Mouse (Mus musculus) embryonic facial prominence, embryonic 14.5 days (tissue): ENCODE measurements at regions not wholly inside any gene's neighbourhood (a gene's known extent, or its start where the extent isn't known, plus 50 kb on each side); places are given as distances from the start of the nearest gene placed in this dataset.

Experiments used
- ATAC-seq: fragments of 200-750 bp; cut with Nextera tagmentation; 2 replicates; pipeline ENCODE4 v1.8.0; 2017; ENCODE audit warnings: low read depth, moderate number of reproducible peaks, moderate TSS enrichment
- DNase-seq: peaks from one replicate; pipeline ENCODE4 v3.0.0-alpha.2; 2015; ENCODE audit warnings: low spot score
- H3K27ac ChIP-seq: fragments of 300-500 bp; sonication (generic); replicated peaks from 2 replicates; pipeline ENCODE4 v1.5.1; 2014; ENCODE audit warnings: low read depth, mild to moderate bottlenecking, low read length, moderate library complexity
- H3K27me3 ChIP-seq: fragments of 300-500 bp; sonication (generic); replicated peaks from 2 replicates; pipeline ENCODE4 v1.6.1; 2014; ENCODE audit warnings: low read length; ENCODE audit not compliant: control insufficient read depth, insufficient read depth
- H3K36me3 ChIP-seq: fragments of 300-500 bp; sonication (generic); 2 replicates; pipeline ENCODE4 v1.6.1; 2014; ENCODE audit warnings: low read length, mixed read lengths; ENCODE audit not compliant: control insufficient read depth, insufficient read depth
- H3K4me1 ChIP-seq: fragments of 300-500 bp; sonication (generic); 2 replicates; pipeline ENCODE4 v1.6.1; 2014; ENCODE audit warnings: antibody characterized with exemption, low read length; ENCODE audit not compliant: control insufficient read depth, insufficient read depth
- H3K4me2 ChIP-seq: fragments of 300-500 bp; sonication (generic); 2 replicates; pipeline ENCODE4 v1.6.1; 2014; ENCODE audit warnings: low read depth, mild to moderate bottlenecking, low read length, moderate library complexity, mixed read lengths
- H3K4me3 ChIP-seq: fragments of 300-500 bp; sonication (generic); 2 replicates; pipeline ENCODE4 v1.5.1; 2014; ENCODE audit warnings: low read depth, mild to moderate bottlenecking, low read length
- H3K9ac ChIP-seq: fragments of 300-500 bp; sonication (generic); 2 replicates; pipeline ENCODE4 v1.6.1; 2014; ENCODE audit warnings: low read depth, mild to moderate bottlenecking, low read length, moderate library complexity, mixed read lengths
- H3K9me3 ChIP-seq: fragments of 300-500 bp; sonication (generic); 2 replicates; pipeline ENCODE4 v1.6.1; 2016; ENCODE audit warnings: low read length; ENCODE audit not compliant: control insufficient read depth
- WGBS: fragments of 180-500 bp; shearing (Covaris S2); extraction: QIAGEN DNeasy Blood & Tissue Kit; methylation state at CpG from one replicate; pipeline ENCODE4 v1.1.7; 2014; 5-methylcytosine and 5-hydroxymethylcytosine counted together

DNA sequence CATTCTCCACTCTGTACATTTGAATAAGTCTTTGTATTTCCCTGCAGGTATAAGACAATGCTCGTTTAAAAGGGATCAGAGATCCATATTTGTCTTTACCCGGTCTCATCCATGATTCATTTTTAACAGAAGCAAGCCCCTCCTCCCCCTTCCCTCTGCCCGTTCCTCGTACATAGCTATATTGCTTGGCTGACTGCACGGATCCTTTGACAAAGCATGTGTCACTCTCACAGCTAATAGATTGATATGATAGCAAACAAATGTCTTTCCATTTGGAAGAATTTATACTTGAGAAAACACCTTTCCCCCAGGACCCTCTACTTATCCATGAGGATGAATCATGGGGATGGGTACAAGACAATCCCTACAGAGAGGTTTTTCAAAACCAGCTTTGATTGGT is 160.1 kb downstream of the Gm19935 start:
- H3K4me2 ChIP-seq = no peak overlapping the region
- H3K4me3 ChIP-seq = no peak overlapping the region
- H3K4me1 ChIP-seq = peaks cover 8% of the 10 kb centered on the region; the same call in 1 of the 2 replicates
- DNase-seq (no peak), ATAC-seq (no peak)
- H3K36me3 ChIP-seq = no peaks in the 10 kb centered on the region
- H3K27ac ChIP-seq = no peak overlapping the region
- H3K27me3 ChIP-seq = no peaks in the 10 kb centered on the region
- H3K9me3 ChIP-seq = peaks cover 2% of the 10 kb centered on the region; the same call in 1 of the 2 replicates
- 76% methylated on average over 5 of the region's 5 CpGs for WGBS
- H3K9ac ChIP-seq = no peak overlapping the region

DNA sequence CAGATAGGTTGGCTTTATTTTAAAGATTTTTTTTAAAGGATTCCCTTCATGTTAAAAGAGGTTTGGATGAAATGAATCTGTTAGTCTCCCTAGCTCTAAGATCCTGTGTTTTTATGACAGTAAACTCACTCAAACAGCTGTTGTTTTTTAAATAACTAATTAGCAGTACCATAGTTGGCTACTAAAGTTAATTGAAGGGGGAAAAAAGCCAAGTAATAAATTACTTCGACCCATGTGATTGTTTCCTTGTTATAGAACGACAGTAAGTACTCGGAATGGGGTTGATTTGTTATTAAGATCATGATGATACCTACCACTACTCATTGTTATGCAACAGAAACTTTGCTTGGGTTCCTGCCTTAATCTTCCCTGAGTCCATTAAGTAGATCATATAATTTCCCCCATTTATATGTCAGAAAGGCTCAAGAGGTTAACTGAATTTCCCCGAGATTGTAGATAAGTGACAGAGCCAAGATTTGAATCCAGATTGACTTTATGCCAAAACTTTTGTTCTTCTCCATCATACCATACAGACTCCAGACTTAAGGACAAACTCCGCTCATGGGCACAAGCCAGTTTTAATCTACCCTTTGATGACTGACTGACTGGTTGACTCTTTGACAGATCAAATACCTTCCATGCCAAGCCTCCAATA is 160.6 kb downstream of the Gm19935 start:
- WGBS = 73% methylated on average over 5 of the region's 5 CpGs
- H3K4me2 ChIP-seq = no peak overlapping the region
- no peaks in the 10 kb centered on the region for H3K27me3 ChIP-seq
- no peaks in the 10 kb centered on the region for H3K36me3 ChIP-seq
- H3K9me3 ChIP-seq = no peaks in the 10 kb centered on the region
- H3K4me3 ChIP-seq = no peak overlapping the region
- peaks cover 8% of the 10 kb centered on the region; the same call in 1 of the 2 replicates for H3K4me1 ChIP-seq
- no peak overlapping the region for H3K27ac ChIP-seq
- DNase-seq = no peak
- no peak overlapping the region for H3K9ac ChIP-seq
- ATAC-seq = no peak

DNA sequence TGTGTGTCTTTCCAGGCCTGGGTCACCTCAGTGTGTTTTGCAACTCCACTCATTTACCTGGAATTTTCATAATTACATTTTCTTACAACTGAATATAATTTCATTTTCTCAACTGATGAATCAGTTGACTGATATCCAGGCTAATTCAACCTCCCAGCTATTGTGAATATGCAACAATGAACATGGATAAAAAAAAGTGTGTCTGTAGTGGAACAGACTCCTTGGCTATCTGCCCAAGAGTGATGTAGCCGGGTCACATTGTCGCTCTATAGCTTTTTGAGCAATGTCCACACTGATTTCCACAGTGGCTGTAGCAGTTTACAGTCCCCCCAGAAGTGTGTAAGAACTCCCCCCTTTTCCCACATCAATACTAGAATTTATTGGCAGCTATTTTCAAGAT is 162.4 kb downstream of the Gm19935 start:
- Histone ChIP-seq H3K9me3 (no peaks in the 10 kb centered on the region), H3K4me1 (peaks cover 8% of the 10 kb centered on the region; the same call in 1 of the 2 replicates)
- 77% methylated on average over 2 of the region's 2 CpGs for WGBS

DNA sequence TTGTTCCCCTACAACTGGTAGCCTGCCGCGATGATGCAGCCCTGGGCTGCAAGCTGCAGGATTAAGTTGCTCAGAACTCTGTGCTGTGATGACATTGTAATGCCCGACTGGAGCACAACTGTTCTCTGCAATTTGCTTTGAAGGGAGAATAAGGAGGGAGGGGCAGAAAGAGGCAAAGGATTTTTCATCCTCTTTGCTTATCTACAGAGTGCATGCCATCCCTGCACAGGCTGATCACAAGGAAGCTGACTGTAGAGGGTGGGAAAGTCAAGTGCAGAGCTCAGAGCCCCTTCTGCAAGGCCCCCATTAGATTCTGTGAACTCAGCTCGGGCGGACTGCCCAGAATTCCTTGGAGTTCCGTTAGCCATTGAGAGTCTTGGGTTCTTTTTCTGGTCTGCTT is 174.8 kb downstream of the Gm19935 start:
- Histone ChIP-seq H3K9me3 (no peaks in the 10 kb centered on the region), H3K4me1 (no peaks in the 10 kb centered on the region), H3K4me3 (no peak overlapping the region), H3K27me3 (no peaks in the 10 kb centered on the region), H3K4me2 (no peak overlapping the region), H3K36me3 (no peaks in the 10 kb centered on the region), H3K9ac (no peak overlapping the region), H3K27ac (no peak overlapping the region)
- 51% methylated on average over 6 of the region's 6 CpGs for WGBS
- DNase-seq = peak; percentile 44
- ATAC-seq = no peak

More for the DNA sequence above, 162.4 kb downstream of the Gm19935 start:
- Histone ChIP-seq H3K4me3 (no peak overlapping the region), H3K27me3 (no peaks in the 10 kb centered on the region), H3K9ac (no peak overlapping the region), H3K4me2 (no peak overlapping the region), H3K27ac (no peak overlapping the region), H3K36me3 (no peaks in the 10 kb centered on the region)
- DNase-seq = no peak
- no peak for ATAC-seq

GRCm38 (mm10) chr8:90636770-90637169 is 180.4 kb downstream of the Gm19935 start:
- DNase-seq (no peak), ATAC-seq (no peak)
- 72% methylated on average over 7 of the region's 7 CpGs for WGBS
- no peak overlapping the region for H3K4me3 ChIP-seq
- H3K4me1 ChIP-seq = no peaks in the 10 kb centered on the region
- no peaks in the 10 kb centered on the region for H3K27me3 ChIP-seq
- no peak overlapping the region for H3K4me2 ChIP-seq
- no peaks in the 10 kb centered on the region for H3K9me3 ChIP-seq
- H3K9ac ChIP-seq = no peak overlapping the region
- no peak overlapping the region for H3K27ac ChIP-seq
- no peaks in the 10 kb centered on the region for H3K36me3 ChIP-seq

- Histone ChIP-seq H3K9me3 (no peaks in the 10 kb centered on the region), H3K4me2 (no peak overlapping the region), H3K27me3 (no peaks in the 10 kb centered on the region), H3K4me3 (no peak overlapping the region), H3K4me1 (no peaks in the 10 kb centered on the region), H3K27ac (no peak overlapping the region), H3K9ac (no peak overlapping the region), H3K36me3 (no peaks in the 10 kb centered on the region)
- 55% methylated on average over 7 of the region's 7 CpGs for WGBS
- peak; percentile 75 for DNase-seq
- ATAC-seq = no peak
These were observed 181.3 kb downstream of the Gm19935 start for GRCm38 (mm10) chr8:90635766-90636492.

DNA sequence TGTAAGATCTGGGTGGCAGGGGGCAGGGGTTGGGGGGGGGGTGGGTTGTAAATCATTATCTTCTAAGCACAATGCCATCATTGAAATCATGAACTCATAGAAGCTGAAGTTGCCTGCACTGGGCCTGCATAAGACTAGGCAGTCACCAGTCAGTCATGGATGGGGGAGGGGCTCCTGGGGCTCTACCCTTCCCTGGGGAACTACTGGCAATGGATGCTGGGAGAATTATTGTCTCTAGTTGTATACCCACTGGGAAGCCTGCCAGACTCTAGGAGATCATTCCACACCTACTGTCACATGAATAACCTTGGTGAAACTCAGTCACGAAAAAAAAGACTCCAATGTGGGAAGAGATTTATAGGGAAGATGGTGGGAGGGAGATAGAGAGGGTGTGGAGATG is 186.4 kb downstream of the Gm19935 start:
- Histone ChIP-seq H3K4me1 (no peaks in the 10 kb centered on the region), H3K9me3 (no peaks in the 10 kb centered on the region), H3K27me3 (no peaks in the 10 kb centered on the region), H3K9ac (no peak overlapping the region), H3K36me3 (no peaks in the 10 kb centered on the region), H3K27ac (no peak overlapping the region), H3K4me3 (no peak overlapping the region), H3K4me2 (no peak overlapping the region)
- WGBS = 70% methylated on average over 1 of the region's 1 CpGs
- peak; percentile 36 for DNase-seq
- ATAC-seq = no peak

DNA sequence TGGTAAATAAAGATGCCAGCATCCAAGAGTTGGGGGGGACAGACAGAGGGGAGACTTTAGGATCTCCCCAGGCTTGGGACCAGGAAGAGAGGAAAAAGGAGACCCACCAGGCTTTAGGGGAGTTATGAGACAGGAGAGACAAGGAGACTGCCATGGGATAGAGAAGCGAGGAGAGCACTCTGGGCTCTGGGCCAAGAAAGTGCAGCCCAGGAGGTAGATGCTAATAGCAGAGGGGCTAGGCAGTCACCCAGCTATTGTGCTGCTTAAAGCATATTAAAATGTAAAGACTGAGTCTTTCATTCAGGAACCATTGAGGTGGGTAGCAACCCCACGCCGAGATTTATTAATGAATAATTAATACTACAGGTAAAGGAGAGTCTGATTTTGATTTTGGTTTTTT is 208.8 kb downstream of the Gm19935 start:
- Histone ChIP-seq H3K36me3 (no peaks in the 10 kb centered on the region), H3K4me1 (no peaks in the 10 kb centered on the region), H3K4me3 (no peak overlapping the region), H3K27me3 (no peaks in the 10 kb centered on the region), H3K27ac (no peak overlapping the region), H3K9me3 (0 out of 2 replicates have a peak, but pooled peaks cover under 1% of the 10 kb centered on the region), H3K9ac (no peak overlapping the region), H3K4me2 (no peak overlapping the region)
- 51% methylated on average over 3 of the region's 3 CpGs for WGBS
- ATAC-seq = no peak
- DNase-seq = peak; percentile 29
